Mouse (Mus musculus) C2C12 (cell line): ENCODE data around the gene Sf3a1. TPM values are rescaled to one million over a fixed set of nuclear protein-coding genes. Genes with fewer than 3 reads are reported as not detected.
A peak's percentile ranks its signal among the peaks of the same experiment; 100 is the strongest.

Source experiments
- H3K27me3 ChIP-seq: one replicate; pipeline ENCODE4 v1.6.1; 2011; ENCODE audit not compliant: control insufficient read depth, insufficient read depth, insufficient read length
- H3K36me3 ChIP-seq: one replicate; pipeline ENCODE4 v1.6.1; 2011; ENCODE audit not compliant: control insufficient read depth, insufficient read depth
- H3K4me3 ChIP-seq: one replicate; pipeline ENCODE4 v1.5.1; 2011; ENCODE audit warnings: mild to moderate bottlenecking, control low read depth; ENCODE audit not compliant: poor library complexity, insufficient read depth, severe bottlenecking
- H3K79me2 ChIP-seq: one replicate; pipeline ENCODE4 v1.6.1; 2011; ENCODE audit not compliant: control insufficient read depth, insufficient read depth
- H3K79me3 ChIP-seq: one replicate; pipeline ENCODE4 v1.6.1; 2011; ENCODE audit warnings: low read depth, control low read depth
- H3ac ChIP-seq: one replicate; pipeline ENCODE3; 2011; ENCODE audit warnings: low read depth; ENCODE audit not compliant: control insufficient read depth, insufficient read length
- CEBPB ChIP-seq: IDR thresholded peaks from one replicate; pipeline ENCODE4 v1.6.1; 2011; ENCODE audit warnings: low read depth, mild to moderate bottlenecking, control low read depth, moderate library complexity
- CTCF ChIP-seq: IDR thresholded peaks from one replicate; pipeline ENCODE4 v1.5.1; 2011; ENCODE audit not compliant: control insufficient read depth, insufficient read depth, insufficient read length
- FOSL1 ChIP-seq: IDR thresholded peaks from one replicate; pipeline ENCODE4 v1.8.0; 2011; ENCODE audit warnings: mild to moderate bottlenecking, low read length; ENCODE audit not compliant: poor library complexity, insufficient read depth, severe bottlenecking
- MAX ChIP-seq: IDR thresholded peaks from one replicate; pipeline ENCODE4 v1.6.1; 2011; ENCODE audit warnings: mild to moderate bottlenecking, control low read depth
- MYOD1 ChIP-seq: IDR thresholded peaks from one replicate; pipeline ENCODE4 v1.6.1; 2011; ENCODE audit warnings: low read depth; ENCODE audit not compliant: control insufficient read depth, insufficient read length
- MYOG ChIP-seq: IDR thresholded peaks from one replicate; pipeline ENCODE4 v1.6.1; 2011; ENCODE audit not compliant: control insufficient read depth, insufficient read length; ENCODE audit errors: extremely low read depth
- USF1 ChIP-seq: IDR thresholded peaks from one replicate; pipeline ENCODE4 v1.6.1; 2011; ENCODE audit warnings: low read depth, mild to moderate bottlenecking, control low read depth, moderate library complexity
- polyA plus RNA-seq: library from polyadenylated mRNA; unstranded; fragments of >200 nt; fragmentation: generic; extraction: Trizol; gene quantifications from one replicate; pipeline ENCODE4 v1.2.1, GENCODE M21; 2012; ENCODE audit warnings: missing spikeins

Sf3a1 gene
- polyA plus RNA-seq, 1 experiment, result 64.9 TPM

DNA sequence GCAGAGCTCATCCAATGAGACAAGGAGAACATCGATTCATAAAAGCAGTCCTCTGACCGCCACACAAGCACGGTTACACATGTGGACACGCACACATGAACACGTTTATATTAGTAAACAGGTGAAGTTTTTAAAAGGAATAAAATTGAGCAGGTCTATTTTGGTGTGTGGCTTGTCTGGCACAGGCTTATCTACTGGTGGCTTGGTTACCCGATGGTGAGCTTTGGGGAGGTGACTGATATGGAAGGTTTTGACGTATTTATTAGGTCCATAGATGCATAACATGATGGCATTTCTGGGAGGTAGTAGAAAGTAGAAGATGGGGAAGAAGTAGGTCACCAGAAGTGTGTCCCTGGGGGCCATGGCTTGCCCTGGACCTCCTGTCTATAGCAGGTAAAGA is 6.5 kb upstream of the Sf3a1 start:
- no peak overlapping the region for H3ac ChIP-seq
- no peak overlapping the region for H3K4me3 ChIP-seq
- no peaks in the 10 kb centered on the region for H3K79me3 ChIP-seq
- H3K27me3 ChIP-seq, result no peaks in the 10 kb centered on the region
- TF ChIP-seq FOSL1 (no peak), CEBPB (no peak), USF1 (no peak), MYOG (no peak), MYOD1 (no peak), MAX (no peak), CTCF (no peak)
- no peaks in the 10 kb centered on the region for H3K79me2 ChIP-seq
- no peaks in the 10 kb centered on the region for H3K36me3 ChIP-seq

DNA sequence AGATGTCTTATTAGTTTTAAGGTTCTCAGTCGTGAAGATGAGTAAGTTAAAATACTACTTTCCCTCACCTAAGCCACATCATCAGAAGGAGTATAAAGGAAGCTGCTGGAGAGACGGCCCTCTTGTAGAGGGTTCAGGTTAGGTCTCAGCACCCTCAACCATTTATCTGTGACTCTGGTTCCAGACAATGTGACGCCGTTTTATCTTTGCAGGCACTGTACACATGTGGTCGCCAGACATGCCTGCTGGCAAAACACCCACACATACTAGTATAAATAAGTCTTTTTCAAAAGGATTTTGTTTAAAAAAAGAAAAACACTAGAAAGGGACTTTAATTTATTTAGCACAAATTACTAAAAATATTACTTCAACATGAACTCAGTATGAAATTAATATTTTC is 4.5 kb upstream of the Sf3a1 start:
- Histone ChIP-seq H3K4me3 (no peak overlapping the region), H3K27me3 (no peaks in the 10 kb centered on the region), H3K36me3 (no peaks in the 10 kb centered on the region), H3K79me2 (peaks cover 17% of the 10 kb centered on the region), H3ac (no peak overlapping the region), H3K79me3 (peaks cover 3% of the 10 kb centered on the region)
- no peak for TF ChIP-seq MAX
- TF ChIP-seq MYOG, result no peak
- TF ChIP-seq CTCF, result no peak

DNA sequence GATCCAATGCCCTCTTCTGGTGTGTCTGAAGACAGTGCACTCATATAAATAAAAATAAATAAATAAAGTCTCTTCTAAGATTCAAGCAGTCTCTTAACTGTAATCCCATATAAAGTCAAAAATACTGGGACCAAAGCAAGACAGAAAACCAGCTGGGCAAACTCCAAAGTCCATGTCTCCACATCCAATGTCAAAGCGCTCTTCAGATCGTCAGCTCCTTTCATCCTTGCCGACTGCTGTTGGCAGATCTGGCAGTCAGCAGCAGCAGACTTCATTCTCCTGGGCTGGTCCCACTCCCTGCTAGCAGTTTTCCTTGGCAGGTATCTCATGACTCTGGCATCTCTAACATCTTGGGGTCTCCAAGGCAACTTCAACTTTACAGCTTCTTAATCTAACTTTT is 1.5 kb upstream of the Sf3a1 start:
- peaks cover 47% of the 10 kb centered on the region for H3K79me2 ChIP-seq
- H3K27me3 ChIP-seq, result no peaks in the 10 kb centered on the region
- TF ChIP-seq USF1 (no peak), FOSL1 (no peak), MAX (no peak), MYOD1 (no peak), CTCF (no peak), CEBPB (no peak), MYOG (no peak)
- no peak overlapping the region for H3ac ChIP-seq
- H3K79me3 ChIP-seq, result peaks cover 31% of the 10 kb centered on the region
- H3K36me3 ChIP-seq, result peaks cover 28% of the 10 kb centered on the region
- H3K4me3 ChIP-seq, result no peak overlapping the region

DNA sequence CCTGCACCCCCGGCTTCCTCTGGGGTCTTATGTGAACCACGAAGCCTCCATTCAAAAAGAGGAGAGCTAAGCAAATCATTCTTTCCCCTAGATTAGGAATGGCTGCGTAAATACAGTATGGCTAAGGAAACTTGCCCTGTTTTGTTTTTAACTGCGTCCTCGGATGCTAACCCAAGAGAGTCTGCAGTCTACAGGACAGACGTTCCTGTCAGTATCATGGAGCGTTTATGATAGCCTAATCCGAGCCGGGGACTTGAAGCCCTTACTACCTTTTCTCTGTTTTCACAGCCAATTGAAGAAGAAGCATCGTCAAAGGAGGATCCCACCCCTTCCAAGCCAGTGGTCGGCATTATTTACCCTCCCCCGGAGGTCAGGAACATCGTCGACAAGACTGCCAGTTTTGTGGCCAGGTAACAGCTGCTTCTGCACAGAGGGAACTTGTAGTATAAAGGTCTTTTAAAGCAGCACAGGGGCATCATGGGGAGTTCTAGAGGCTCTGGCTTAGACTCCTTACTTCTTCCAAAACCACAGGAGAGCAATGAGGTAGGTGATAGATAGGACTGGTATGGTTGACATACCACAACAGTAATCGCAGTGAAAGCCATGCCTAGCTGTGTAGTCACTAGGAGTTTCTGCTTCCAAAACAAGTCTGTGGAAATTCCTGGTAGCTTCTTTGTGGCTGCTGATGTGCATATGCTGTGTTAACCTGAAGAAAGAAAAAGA is 769 bp downstream of the Sf3a1 start:
- H3K36me3 ChIP-seq, result peaks cover 50% of the 10 kb centered on the region

DNA sequence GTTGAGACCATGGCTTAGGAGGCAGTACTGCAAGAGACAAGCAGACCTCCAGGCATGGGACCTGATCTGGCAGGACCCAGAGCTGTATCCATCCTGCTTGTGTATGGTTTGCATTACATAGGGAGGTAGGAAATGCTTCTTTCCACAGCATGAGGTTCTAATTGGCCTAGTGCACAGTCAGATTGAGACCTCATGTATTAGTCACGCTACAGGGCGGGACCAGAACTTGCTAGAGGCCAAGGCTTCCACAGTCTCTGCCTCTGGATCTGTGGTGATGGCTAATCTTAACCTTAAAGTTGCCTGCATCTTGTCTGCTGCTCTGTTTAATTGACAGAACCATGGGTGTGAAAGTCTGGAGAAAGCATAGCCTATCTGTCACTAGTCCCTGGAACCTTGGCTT is 4.6 kb downstream of the Sf3a1 start:
- no peak overlapping the region for H3K4me3 ChIP-seq
- H3K79me3 ChIP-seq, result peaks cover 53% of the 10 kb centered on the region
- no peaks in the 10 kb centered on the region for H3K27me3 ChIP-seq
- peaks cover 88% of the 10 kb centered on the region for H3K36me3 ChIP-seq
- TF ChIP-seq CEBPB, result no peak
- no peak for TF ChIP-seq FOSL1
- no peak for TF ChIP-seq MYOG
- TF ChIP-seq MYOD1, result no peak
- no peak for TF ChIP-seq USF1
- no peak for TF ChIP-seq CTCF
- TF ChIP-seq MAX, result no peak
- peaks cover 97% of the 10 kb centered on the region for H3K79me2 ChIP-seq
- H3ac ChIP-seq, result peak overlapping the region; percentile 21

More for the DNA sequence above, 769 bp downstream of the Sf3a1 start:
- TF ChIP-seq MAX, result no peak
- TF ChIP-seq MYOD1, result no peak
- TF ChIP-seq USF1, result no peak
- TF ChIP-seq CTCF, result no peak
- no peak for TF ChIP-seq MYOG
- TF ChIP-seq CEBPB, result no peak
- TF ChIP-seq FOSL1, result no peak
- Histone ChIP-seq H3K79me3 (peaks cover 48% of the 10 kb centered on the region), H3K4me3 (peak overlapping the region; percentile 94), H3K79me2 (peaks cover 70% of the 10 kb centered on the region), H3ac (peak overlapping the region; percentile 96), H3K27me3 (no peaks in the 10 kb centered on the region)

DNA sequence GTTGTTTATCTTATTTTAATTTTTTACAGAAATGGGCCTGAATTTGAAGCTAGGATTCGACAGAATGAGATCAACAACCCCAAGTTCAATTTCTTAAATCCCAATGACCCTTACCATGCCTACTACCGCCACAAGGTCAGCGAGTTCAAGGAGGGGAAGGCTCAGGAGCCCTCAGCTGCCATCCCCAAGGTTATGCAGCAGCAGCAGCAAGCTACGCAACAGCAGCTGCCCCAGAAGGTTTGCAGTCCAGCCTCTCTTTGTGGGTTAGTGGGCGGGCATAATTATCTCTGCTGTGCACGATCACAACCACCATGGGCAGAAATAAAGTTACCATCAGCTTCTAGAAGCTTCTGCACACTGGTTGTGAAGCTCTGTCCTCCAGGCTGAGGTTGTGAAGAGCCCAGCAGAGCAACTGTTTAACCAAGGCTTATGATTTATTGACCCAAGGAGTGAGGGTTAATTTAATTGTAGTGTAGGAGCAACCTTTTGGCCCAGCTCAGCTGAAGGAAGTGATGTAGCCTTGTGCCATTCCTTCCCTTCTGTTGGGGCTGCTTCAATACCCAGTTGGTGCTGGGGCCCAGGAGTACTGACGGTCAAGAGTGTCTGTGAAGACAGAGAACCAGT is 6.4 kb downstream of the Sf3a1 start:
- TF ChIP-seq CTCF, result no peak
- no peak for TF ChIP-seq CEBPB
- no peak for TF ChIP-seq MYOG
- TF ChIP-seq FOSL1, result no peak
- no peak for TF ChIP-seq USF1

DNA sequence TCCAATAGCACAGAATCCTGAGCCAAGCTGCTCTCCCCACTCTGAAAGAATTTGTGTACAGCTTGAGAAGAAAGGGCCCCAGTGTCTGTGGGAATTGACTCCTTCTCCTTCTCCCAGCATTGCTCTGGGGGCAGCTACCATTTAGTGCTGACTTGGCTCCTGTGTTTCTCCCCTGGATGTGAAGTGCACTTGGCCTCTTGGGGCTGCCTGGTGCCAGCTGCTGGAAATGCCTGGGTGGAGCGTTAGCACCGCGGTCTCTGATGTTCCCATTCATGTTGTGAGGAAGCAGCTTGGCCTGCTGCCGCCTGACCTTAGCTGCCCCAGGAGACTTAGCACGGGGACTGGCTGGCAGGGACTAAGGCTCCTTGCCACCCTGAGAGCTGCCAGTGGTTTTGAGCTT is 14.4 kb downstream of the Sf3a1 start:
- no peaks in the 10 kb centered on the region for H3K27me3 ChIP-seq
- no peak overlapping the region for H3K4me3 ChIP-seq
- no peak overlapping the region for H3ac ChIP-seq
- no peak for TF ChIP-seq USF1
- no peak for TF ChIP-seq FOSL1
- H3K36me3 ChIP-seq, result peaks cover 100% of the 10 kb centered on the region
- peaks cover 7% of the 10 kb centered on the region for H3K79me2 ChIP-seq
- H3K79me3 ChIP-seq, result no peaks in the 10 kb centered on the region

More for the DNA sequence above, 6.4 kb downstream of the Sf3a1 start:
- Histone ChIP-seq H3K36me3 (peaks cover 100% of the 10 kb centered on the region), H3K27me3 (no peaks in the 10 kb centered on the region), H3K79me3 (peaks cover 41% of the 10 kb centered on the region), H3ac (no peak overlapping the region), H3K4me3 (no peak overlapping the region), H3K79me2 (peaks cover 86% of the 10 kb centered on the region)
